Mouse (Mus musculus) neural tube, embryonic 11.5 days (tissue): ENCODE data around the gene Tekt1. TPM values are rescaled to one million over a fixed set of nuclear protein-coding genes. Genes with fewer than 3 reads are reported as not detected.

ENCODE experiments used
- ATAC-seq: fragments of 200-750 bp; cut with Nextera tagmentation; 2 replicates; pipeline ENCODE4 v1.8.0; 2017; ENCODE audit warnings: moderate number of reproducible peaks, mild to moderate bottlenecking, moderate TSS enrichment, moderate library complexity; ENCODE audit not compliant: insufficient read depth, low FRiP score, low TSS enrichment
- DNase-seq: peaks from one replicate; pipeline ENCODE4 v3.0.0-alpha.2; 2015; ENCODE audit warnings: low spot score
- H3K27ac ChIP-seq: fragments of 300-500 bp; sonication (generic); 2 replicates; pipeline ENCODE4 v1.5.1; 2014; ENCODE audit warnings: low read depth, mild to moderate bottlenecking, low read length
- H3K27me3 ChIP-seq: fragments of 300-500 bp; sonication (generic); 2 replicates; pipeline ENCODE4 v1.6.1; 2014; ENCODE audit warnings: mild to moderate bottlenecking, low read length, mixed read lengths; ENCODE audit not compliant: control insufficient read depth, insufficient read depth
- H3K36me3 ChIP-seq: fragments of 300-500 bp; sonication (generic); 2 replicates; pipeline ENCODE4 v1.6.1; 2014; ENCODE audit warnings: mild to moderate bottlenecking, low read length, moderate library complexity, mixed read lengths; ENCODE audit not compliant: control insufficient read depth, insufficient read depth
- H3K4me1 ChIP-seq: fragments of 300-500 bp; sonication (generic); 2 replicates; pipeline ENCODE4 v1.6.1; 2014; ENCODE audit warnings: low read length, mixed read lengths; ENCODE audit not compliant: control insufficient read depth, insufficient read depth
- H3K4me2 ChIP-seq: fragments of 300-500 bp; sonication (generic); 2 replicates; pipeline ENCODE4 v1.6.1; 2014; ENCODE audit warnings: low read depth, mild to moderate bottlenecking, moderate library complexity
- H3K4me3 ChIP-seq: fragments of 300-500 bp; sonication (generic); 2 replicates; pipeline ENCODE4 v1.5.1; 2014; ENCODE audit warnings: low read depth, low read length
- H3K9ac ChIP-seq: fragments of 300-500 bp; sonication (generic); 2 replicates; pipeline ENCODE4 v1.6.1; 2014; ENCODE audit warnings: mild to moderate bottlenecking, low read length
- H3K9me3 ChIP-seq: fragments of 300-500 bp; sonication (generic); 2 replicates; pipeline ENCODE4 v1.6.1; 2016; ENCODE audit warnings: low read length; ENCODE audit not compliant: control insufficient read depth
- WGBS: fragments of 180-500 bp; shearing (Covaris S2); extraction: QIAGEN DNeasy Blood & Tissue Kit; methylation state at CpG from one replicate; pipeline ENCODE4 v1.1.7; 2014; 5-methylcytosine and 5-hydroxymethylcytosine counted together
- polyA plus RNA-seq: library from polyadenylated mRNA; unstranded; fragments of >200 nt; fragmentation: Nextera tagmentation; extraction: Ambion mirVana; gene quantifications from 2 replicates; pipeline ENCODE4 v1.2.1, GENCODE M21; 2014

Gene Tekt1
- 4.2 and 4.3 TPM in 2 replicates for polyA plus RNA-seq

- Histone ChIP-seq H3K9ac (peak within 1 kb of the TSS; percentile 74), H3K27ac (peak within 1 kb of the TSS; percentile 39; the same call in 1 of the 2 replicates), H3K9me3 (no peaks in the 10 kb centered on the region), H3K4me2 (peak within 1 kb of the TSS; percentile 80), H3K4me3 (peak within 1 kb of the TSS; percentile 45), H3K4me1 (no peaks in the 10 kb centered on the region), H3K27me3 (no peaks in the 10 kb centered on the region), H3K36me3 (no peaks in the 10 kb centered on the region)
- 39% methylated on average over 10 of the region's 10 CpGs for WGBS
- ATAC-seq (no peak), DNase-seq (no peak)
These were observed at the start of gene Tekt1 for GRCm38 (mm10) chr11:72362347-72362741. Tekt1 (minus strand) TSS chr11:72362442.

- H3K36me3 ChIP-seq: no peaks in the 10 kb centered on the region
- H3K4me3 ChIP-seq: peak overlapping the region; percentile 59
- DNase-seq (no peak), ATAC-seq (peak; percentile 11; the same call in 1 of the 2 replicates)
- no peak overlapping the region for H3K27ac ChIP-seq
- no peaks in the 10 kb centered on the region for H3K9me3 ChIP-seq
- H3K9ac ChIP-seq: no peak overlapping the region
- 32% methylated on average over 9 of the region's 9 CpGs for WGBS
- peak overlapping the region; percentile 99 for H3K4me2 ChIP-seq
- H3K4me1 ChIP-seq: peaks cover 8% of the 10 kb centered on the region
- 0 out of 2 replicates have a peak, but pooled peaks cover 2% of the 10 kb centered on the region for H3K27me3 ChIP-seq
These were observed 49.7 kb upstream of the Tekt1 start for GRCm38 (mm10) chr11:72411945-72412344.

DNA sequence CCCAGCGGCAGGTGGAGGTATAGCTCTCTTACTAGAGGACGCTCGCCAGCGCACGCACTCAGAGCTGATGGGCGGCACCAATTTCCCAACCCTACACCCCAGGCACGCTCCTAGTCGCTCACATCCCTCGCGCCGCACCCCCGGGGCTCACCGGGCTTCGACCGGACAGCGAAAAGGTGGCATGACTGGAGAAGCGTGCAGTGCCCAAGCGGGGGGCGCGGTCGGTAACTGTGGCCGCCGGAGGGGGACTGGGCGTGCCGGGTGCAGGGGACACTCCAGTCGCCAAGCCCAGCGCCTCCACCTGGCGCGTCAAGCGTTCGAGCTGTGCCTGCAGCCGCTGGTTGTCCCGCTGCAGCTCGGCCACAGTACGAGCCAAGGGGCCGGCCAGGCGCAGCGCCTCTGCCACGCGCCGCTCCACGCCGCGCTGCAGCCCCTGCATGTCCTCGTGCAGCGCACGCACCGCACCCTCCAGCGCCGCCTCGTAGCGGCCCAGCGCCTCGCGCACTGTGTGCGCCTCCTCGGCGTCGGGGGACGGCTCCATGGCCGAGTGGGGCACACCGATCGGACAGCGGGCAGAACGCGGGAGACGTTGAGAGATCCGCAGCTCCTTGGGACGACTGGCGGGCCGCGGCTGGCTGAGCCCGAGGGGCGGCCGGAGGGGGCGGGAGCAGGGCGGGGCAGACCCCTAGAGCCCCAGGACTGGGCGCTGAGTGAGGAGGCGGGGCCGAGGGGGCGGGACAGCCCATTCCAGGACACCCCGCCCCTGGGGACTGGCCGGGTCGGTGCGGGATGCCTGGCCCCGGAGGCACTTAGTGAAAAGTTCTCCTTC is 49.1 kb upstream of the Tekt1 start, which contains the start of gene Smtnl2:
Smtnl2 (minus strand) TSS at position 621 of the 829 bp plus-strand sequence.
- Histone ChIP-seq H3K36me3 (no peaks in the 10 kb centered on the region), H3K27ac (no peak within 1 kb of the TSS), H3K27me3 (0 out of 2 replicates have a peak, but pooled peaks cover 2% of the 10 kb centered on the region), H3K4me1 (peaks cover 11% of the 10 kb centered on the region), H3K4me3 (peak within 1 kb of the TSS; percentile 59), H3K4me2 (peak within 1 kb of the TSS; percentile 99), H3K9me3 (no peaks in the 10 kb centered on the region), H3K9ac (peak within 1 kb of the TSS; percentile 58)
- DNase-seq (peak; percentile 82), ATAC-seq (peak; percentile 90)
- WGBS: under 1% methylated on average over 85 of the region's 86 CpGs

- H3K4me1 ChIP-seq: peaks cover 11% of the 10 kb centered on the region
- H3K27me3 ChIP-seq: 0 out of 2 replicates have a peak, but pooled peaks cover 2% of the 10 kb centered on the region
- ATAC-seq: no peak
- WGBS: under 1% methylated on average over 25 of the region's 25 CpGs
- no peak overlapping the region for H3K27ac ChIP-seq
- H3K9ac ChIP-seq: peak overlapping the region; percentile 58
- peak overlapping the region; percentile 99 for H3K4me2 ChIP-seq
- peak; percentile 29 for DNase-seq
- no peaks in the 10 kb centered on the region for H3K9me3 ChIP-seq
- H3K36me3 ChIP-seq: no peaks in the 10 kb centered on the region
- peak overlapping the region; percentile 59 for H3K4me3 ChIP-seq
These were observed 48.4 kb upstream of the Tekt1 start for GRCm38 (mm10) chr11:72410521-72411092.

GRCm38 (mm10) chr11:72409649-72410385 is 47.6 kb upstream of the Tekt1 start:
- ATAC-seq (no peak), DNase-seq (peak; percentile 8)
- 0 out of 2 replicates have a peak overlapping the region, but pooled peaks have one; percentile 10 for H3K4me3 ChIP-seq
- H3K27ac ChIP-seq: no peak overlapping the region
- no peak overlapping the region for H3K9ac ChIP-seq
- 53% methylated on average over 12 of the region's 12 CpGs for WGBS
- H3K4me2 ChIP-seq: peak overlapping the region; percentile 12; the same call in 1 of the 2 replicates
- H3K4me1 ChIP-seq: peaks cover 11% of the 10 kb centered on the region
- H3K27me3 ChIP-seq: 0 out of 2 replicates have a peak, but pooled peaks cover 2% of the 10 kb centered on the region
- H3K9me3 ChIP-seq: no peaks in the 10 kb centered on the region
- no peaks in the 10 kb centered on the region for H3K36me3 ChIP-seq

DNA sequence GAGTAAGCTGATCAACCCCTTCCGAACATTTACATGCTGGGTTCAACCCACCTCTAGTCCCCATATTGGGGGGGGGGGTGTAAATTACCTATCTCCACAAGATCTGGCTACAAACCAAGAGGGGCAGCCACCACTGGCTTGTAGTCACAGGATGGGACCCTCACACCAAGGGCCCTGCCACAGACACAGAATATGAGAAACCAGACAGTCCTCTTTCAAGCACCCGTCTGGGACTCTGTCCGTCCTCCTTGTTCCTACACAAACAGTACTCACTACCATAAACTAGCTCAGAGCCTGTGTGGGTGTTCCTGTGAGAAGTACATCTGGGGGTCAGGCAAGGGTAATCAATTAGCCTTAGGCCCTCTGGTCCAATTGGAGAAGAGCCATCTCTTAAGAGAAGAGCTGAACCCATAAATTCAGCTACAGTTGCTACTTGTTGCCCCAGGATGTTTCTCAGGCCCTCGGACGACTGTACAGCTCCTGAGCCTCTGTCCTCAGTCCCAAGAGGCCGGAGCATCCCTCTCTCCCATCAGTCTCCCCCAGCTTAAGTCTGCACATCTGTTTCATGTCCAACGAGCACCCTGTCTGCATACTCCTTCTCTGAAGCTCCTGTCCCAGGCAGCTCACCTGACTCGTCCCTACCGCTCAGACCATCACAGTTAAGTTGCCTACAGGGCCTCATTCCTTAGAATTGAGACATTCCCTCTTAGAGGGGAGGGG is 46.4 kb upstream of the Tekt1 start:
- H3K4me3 ChIP-seq: no peak overlapping the region
- no peak overlapping the region for H3K4me2 ChIP-seq
- WGBS: 22% methylated on average over 9 of the region's 9 CpGs
- H3K27me3 ChIP-seq: 0 out of 2 replicates have a peak, but pooled peaks cover 2% of the 10 kb centered on the region
- H3K27ac ChIP-seq: no peak overlapping the region
- H3K9me3 ChIP-seq: no peaks in the 10 kb centered on the region
- H3K4me1 ChIP-seq: peaks cover 11% of the 10 kb centered on the region
- H3K36me3 ChIP-seq: no peaks in the 10 kb centered on the region
- H3K9ac ChIP-seq: no peak overlapping the region
- no peak for ATAC-seq
- DNase-seq: no peak

GRCm38 (mm10) chr11:72407574-72407973 is 45.3 kb upstream of the Tekt1 start:
- H3K36me3 ChIP-seq: no peaks in the 10 kb centered on the region
- H3K4me2 ChIP-seq: 0 out of 2 replicates have a peak overlapping the region, but pooled peaks have one; percentile 7
- 13% methylated on average over 7 of the region's 7 CpGs for WGBS
- H3K4me3 ChIP-seq: no peak overlapping the region
- no peaks in the 10 kb centered on the region for H3K9me3 ChIP-seq
- ATAC-seq (no peak), DNase-seq (peak; percentile 4)
- H3K4me1 ChIP-seq: peaks cover 11% of the 10 kb centered on the region
- H3K9ac ChIP-seq: no peak overlapping the region
- H3K27ac ChIP-seq: no peak overlapping the region
- H3K27me3 ChIP-seq: 0 out of 2 replicates have a peak, but pooled peaks cover 2% of the 10 kb centered on the region

- WGBS: 12% methylated on average over 3 of the region's 3 CpGs
- Histone ChIP-seq H3K4me3 (no peak overlapping the region), H3K27me3 (0 out of 2 replicates have a peak, but pooled peaks cover 2% of the 10 kb centered on the region), H3K36me3 (no peaks in the 10 kb centered on the region), H3K9me3 (no peaks in the 10 kb centered on the region), H3K4me1 (peaks cover 11% of the 10 kb centered on the region), H3K27ac (no peak overlapping the region), H3K4me2 (no peak overlapping the region), H3K9ac (no peak overlapping the region)
- DNase-seq: no peak
- no peak for ATAC-seq
These were observed 44.8 kb upstream of the Tekt1 start for GRCm38 (mm10) chr11:72407081-72407480.
